Mouse (Mus musculus): Measurements from ENCODE around the gene Fam184a. TPM values are rescaled to one million over a fixed set of nuclear protein-coding genes. Genes with fewer than 3 reads are reported as not detected.
"Not testable (repeated sequence)": the region's sequence is repeated elsewhere in the genome, so short reads cannot be mapped to it uniquely, and the experiment has no call there.

Gene Fam184a
- total and polyA plus RNA-seq, 2 experiments from 2014 or later: 10.3 to 20.3 TPM

DNA sequence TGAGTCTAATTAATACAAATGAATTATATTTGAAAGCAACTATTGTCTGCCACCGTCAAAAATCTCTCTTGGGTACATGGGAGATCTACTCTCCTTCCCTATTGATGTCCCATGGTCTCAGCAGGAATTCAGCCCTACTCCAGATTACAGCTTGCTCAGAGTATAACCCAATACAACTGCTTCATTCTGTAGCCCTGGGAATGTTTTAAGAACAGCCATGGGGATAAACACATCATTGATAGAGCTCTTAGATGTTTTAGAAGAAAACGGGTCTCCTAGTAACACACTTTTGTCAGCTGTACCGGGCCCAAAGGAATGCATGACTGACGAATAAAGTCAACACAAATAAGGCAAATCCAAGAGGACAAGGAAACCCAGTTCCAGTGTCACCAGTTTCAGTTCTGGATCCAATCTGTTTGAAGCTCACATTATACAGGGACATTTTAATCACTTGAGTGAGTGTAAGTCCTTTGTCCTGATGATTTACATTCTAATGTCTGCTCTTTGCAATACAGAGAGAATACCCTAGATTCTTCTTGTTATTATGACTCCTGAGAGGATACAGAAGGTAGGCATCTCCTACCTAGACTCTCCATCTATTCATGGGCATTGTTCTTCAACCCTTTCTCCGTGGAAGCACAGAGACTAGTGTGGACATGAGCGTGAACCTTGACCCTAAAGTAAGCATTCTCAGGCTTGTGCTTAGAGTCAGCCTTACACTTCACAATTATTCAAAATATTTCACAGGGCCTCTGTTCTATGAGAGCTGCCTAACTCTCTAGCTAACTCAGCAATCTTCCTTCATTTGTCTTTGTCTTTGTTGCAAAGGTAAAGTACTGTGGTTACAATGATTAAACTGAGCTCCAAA, 71.0 kb downstream of the Fam184a start:
- no peaks in the 10 kb centered on the region for H3K9me3 ChIP-seq (ENCODE audit: low read length)
- H3K27ac ChIP-seq (ENCODE audit: low read depth, low read length): no peak overlapping the region
- H3K9ac ChIP-seq: no peak overlapping the region
- no peaks in the 10 kb centered on the region for H3K4me1 ChIP-seq (ENCODE audit: insufficient read depth)
- no peak for TF ChIP-seq CTCF (IDR thresholded peaks at IDR 0.05; ENCODE audit: low read depth)
- WGBS: 56% methylated on average over 6 of the region's 6 CpGs
- ATAC-seq (peak; percentile 48), DNase-seq (no peak)
- no peak overlapping the region for H3K4me2 ChIP-seq (ENCODE audit: low read depth)
- H3K27me3 ChIP-seq (ENCODE audit: insufficient read depth, low read length): no peaks in the 10 kb centered on the region
- H3K4me3 ChIP-seq (ENCODE audit: low read depth, low read length): no peak overlapping the region
- H3K36me3 ChIP-seq (ENCODE audit: insufficient read depth): no peaks in the 10 kb centered on the region

DNA sequence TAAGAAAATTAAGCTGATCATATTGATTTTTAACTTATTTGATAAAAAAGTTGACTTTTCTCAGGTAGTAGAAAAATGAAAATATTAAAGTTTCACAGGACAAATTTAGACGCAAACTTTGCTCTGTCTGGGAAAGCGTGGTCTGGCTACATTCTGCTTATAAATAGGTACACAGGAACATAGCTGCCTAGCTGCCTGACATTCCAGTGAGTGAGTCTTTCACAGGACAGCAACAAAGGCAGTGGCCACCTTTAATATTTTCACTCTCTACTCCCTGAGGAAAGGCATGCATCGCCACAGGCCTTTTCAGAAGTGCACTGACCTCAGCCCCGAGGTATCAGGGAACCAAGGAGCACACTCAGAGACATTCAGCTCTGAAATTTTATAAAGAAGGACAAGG, 89.1 kb downstream of the Fam184a start:
- no peak for TF ChIP-seq CTCF (IDR thresholded peaks at IDR 0.05; ENCODE audit: low read depth)
- 77% methylated on average over 4 of the region's 4 CpGs for WGBS
- no peaks in the 10 kb centered on the region for H3K9me3 ChIP-seq (ENCODE audit: low read length)
- H3K9ac ChIP-seq: no peak overlapping the region
- ATAC-seq (no peak), DNase-seq (no peak)
- no peak overlapping the region for H3K4me2 ChIP-seq (ENCODE audit: low read depth)
- no peaks in the 10 kb centered on the region for H3K4me1 ChIP-seq (ENCODE audit: insufficient read depth)
- no peak overlapping the region for H3K4me3 ChIP-seq (ENCODE audit: low read depth, low read length)
- no peaks in the 10 kb centered on the region for H3K27me3 ChIP-seq (ENCODE audit: insufficient read depth, low read length)
- H3K27ac ChIP-seq (ENCODE audit: low read depth, low read length): no peak overlapping the region
- no peaks in the 10 kb centered on the region for H3K36me3 ChIP-seq (ENCODE audit: insufficient read depth)

DNA sequence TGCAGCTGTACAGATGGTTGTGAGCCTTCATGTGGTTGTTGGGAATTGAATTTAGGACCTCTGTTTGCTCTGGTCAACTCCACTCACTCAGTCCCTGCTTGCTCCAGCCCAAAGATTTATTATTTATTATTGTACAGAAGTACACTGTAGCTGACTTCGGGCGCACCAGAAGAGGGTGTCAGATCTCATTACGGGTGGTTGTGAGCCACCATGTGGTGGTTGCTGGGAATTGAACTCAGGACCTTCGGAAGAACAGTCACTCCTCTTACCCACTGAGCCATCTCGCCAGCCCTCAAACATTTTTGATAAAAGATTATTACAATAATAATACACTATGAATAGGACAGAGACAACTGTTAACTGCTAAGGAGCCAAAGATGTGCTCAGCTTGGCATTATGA, 96.7 kb downstream of the Fam184a start:
- not testable (repeated sequence) for H3K9ac ChIP-seq; DNase-seq; H3K36me3 ChIP-seq (ENCODE audit: insufficient read depth); H3K4me2 ChIP-seq (ENCODE audit: low read depth); H3K4me1 ChIP-seq (ENCODE audit: insufficient read depth); H3K9me3 ChIP-seq (ENCODE audit: low read length); H3K27me3 ChIP-seq (ENCODE audit: insufficient read depth, low read length); ATAC-seq; H3K4me3 ChIP-seq (ENCODE audit: low read depth, low read length); H3K27ac ChIP-seq (ENCODE audit: low read depth, low read length)
- WGBS: 81% methylated on average over 5 of the region's 5 CpGs

DNA sequence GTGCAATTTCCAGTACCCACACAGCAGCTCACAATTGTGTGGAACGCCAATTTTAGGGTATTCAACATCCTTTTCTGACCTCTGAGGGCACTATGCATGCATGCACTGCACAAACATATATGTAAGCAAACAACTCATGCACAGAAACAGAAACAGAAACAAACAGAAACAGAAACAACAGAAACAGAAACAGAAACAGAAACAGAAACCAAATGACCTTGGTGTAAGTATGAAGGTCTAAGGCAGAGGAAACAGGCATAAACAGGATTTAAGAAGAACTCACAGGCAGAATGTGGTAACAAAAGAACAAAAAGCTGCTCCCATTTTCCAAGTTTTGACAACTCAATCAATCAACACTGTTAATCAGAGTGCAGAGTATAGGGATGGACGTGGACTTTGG, 100.2 kb downstream of the Fam184a start:
- ATAC-seq (no peak), DNase-seq (no peak)
- Histone ChIP-seq H3K27me3 (ENCODE audit: insufficient read depth, low read length) (no peaks in the 10 kb centered on the region), H3K27ac (ENCODE audit: low read depth, low read length) (no peak overlapping the region), H3K4me2 (ENCODE audit: low read depth) (no peak overlapping the region), H3K9me3 (ENCODE audit: low read length) (no peaks in the 10 kb centered on the region), H3K4me1 (ENCODE audit: insufficient read depth) (no peaks in the 10 kb centered on the region), H3K9ac (no peak overlapping the region), H3K36me3 (ENCODE audit: insufficient read depth) (no peaks in the 10 kb centered on the region), H3K4me3 (ENCODE audit: low read depth, low read length) (no peak overlapping the region)
- no peak for TF ChIP-seq CTCF (IDR thresholded peaks at IDR 0.05; ENCODE audit: low read depth)
- 82% methylated on average over 2 of the region's 2 CpGs for WGBS

DNA sequence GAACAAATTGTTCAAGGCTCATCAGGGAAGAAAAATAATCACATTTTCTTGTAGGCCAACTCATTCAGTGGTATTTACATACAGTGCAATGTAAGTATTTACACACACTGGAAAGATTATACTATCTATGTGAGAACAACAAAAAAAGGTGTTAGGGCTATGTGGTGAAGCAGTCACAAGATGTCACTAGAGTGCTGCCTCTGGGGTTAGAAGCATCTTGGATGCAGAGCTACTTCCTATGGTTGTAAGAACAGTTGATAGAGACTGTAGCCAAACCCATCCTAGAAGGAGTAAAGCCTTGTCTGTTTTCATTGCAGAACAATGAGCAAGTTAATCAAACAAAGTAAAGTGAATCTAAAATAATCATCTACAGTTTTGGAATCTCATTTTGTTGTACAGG, 109.4 kb downstream of the Fam184a start:
- H3K27ac ChIP-seq (ENCODE audit: low read depth, low read length): no peak overlapping the region
- no peaks in the 10 kb centered on the region for H3K27me3 ChIP-seq (ENCODE audit: insufficient read depth, low read length)
- no peaks in the 10 kb centered on the region for H3K4me1 ChIP-seq (ENCODE audit: insufficient read depth)
- H3K9me3 ChIP-seq (ENCODE audit: low read length): no peaks in the 10 kb centered on the region
- peak; percentile 75 for DNase-seq
- ATAC-seq: peak; percentile 88
- no peak overlapping the region for H3K9ac ChIP-seq
- no peak overlapping the region for H3K4me3 ChIP-seq (ENCODE audit: low read depth, low read length)
- H3K36me3 ChIP-seq (ENCODE audit: insufficient read depth): no peaks in the 10 kb centered on the region
- H3K4me2 ChIP-seq (ENCODE audit: low read depth): no peak overlapping the region
- peak; percentile 90 for TF ChIP-seq CTCF (IDR thresholded peaks at IDR 0.05; ENCODE audit: low read depth)

DNA sequence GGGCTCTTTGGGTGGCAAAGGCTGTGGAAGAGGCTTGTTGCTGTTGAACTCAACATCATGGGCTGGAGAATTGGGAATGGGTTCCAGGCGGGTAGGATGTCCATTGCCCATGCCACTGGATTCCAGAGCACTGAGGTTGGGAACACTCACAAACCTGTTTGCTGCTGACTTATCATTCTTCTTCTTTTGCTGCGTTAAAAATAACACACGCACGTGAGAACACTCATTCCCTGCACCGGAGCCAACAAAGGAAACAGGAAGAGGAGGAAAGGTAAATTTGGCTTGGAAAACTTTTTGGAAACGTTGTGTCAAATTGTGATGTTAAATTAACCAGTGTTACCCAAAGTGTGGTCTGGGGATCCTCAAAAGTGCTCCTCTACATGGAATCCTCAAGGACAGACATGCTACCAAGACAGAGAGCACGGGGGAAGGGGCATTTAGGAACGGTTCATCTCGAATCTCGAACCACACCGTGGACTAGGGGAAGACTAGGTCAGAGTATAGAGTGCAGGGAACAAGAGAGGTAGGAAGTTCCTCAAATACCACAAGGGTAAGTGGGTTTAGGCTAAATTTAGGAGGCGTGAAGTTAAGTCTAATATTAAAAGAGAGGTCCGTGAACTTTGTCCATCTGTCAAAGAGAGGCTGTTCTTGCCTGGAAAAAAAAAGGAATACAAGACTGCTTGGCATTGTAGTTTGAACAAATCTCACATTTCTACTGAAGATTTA, 115.5 kb downstream of the Fam184a start:
- Histone ChIP-seq H3K4me3 (ENCODE audit: low read depth, low read length) (no peak overlapping the region), H3K9ac (no peak overlapping the region), H3K36me3 (ENCODE audit: insufficient read depth) (no peaks in the 10 kb centered on the region), H3K9me3 (ENCODE audit: low read length) (no peaks in the 10 kb centered on the region), H3K4me1 (ENCODE audit: insufficient read depth) (no peaks in the 10 kb centered on the region), H3K4me2 (ENCODE audit: low read depth) (no peak overlapping the region), H3K27me3 (ENCODE audit: insufficient read depth, low read length) (no peaks in the 10 kb centered on the region), H3K27ac (ENCODE audit: low read depth, low read length) (no peak overlapping the region)
- WGBS: 89% methylated on average over 13 of the region's 13 CpGs
- ATAC-seq: no peak
- no peak for DNase-seq
- no peak for TF ChIP-seq CTCF (IDR thresholded peaks at IDR 0.05; ENCODE audit: low read depth)

DNA sequence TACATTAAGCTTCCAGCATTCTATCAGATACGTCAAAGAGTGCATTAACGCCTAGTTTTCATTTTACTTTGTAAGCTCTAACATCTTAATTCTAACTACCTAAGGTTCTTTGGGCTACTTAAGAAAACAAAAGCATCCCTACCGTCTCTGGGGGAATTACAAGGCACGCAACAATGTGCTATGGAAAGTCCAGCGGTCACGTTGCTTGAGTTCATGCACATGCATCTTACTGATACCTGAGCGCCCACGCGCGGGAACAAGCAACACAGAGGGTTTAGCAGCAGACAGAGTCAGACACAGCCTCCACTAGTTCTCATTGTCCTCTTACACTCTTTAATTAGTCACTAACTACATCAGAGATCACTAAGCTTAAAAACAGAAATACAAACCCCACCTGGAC, 116.8 kb downstream of the Fam184a start:
- Histone ChIP-seq H3K27me3 (ENCODE audit: insufficient read depth, low read length) (no peaks in the 10 kb centered on the region), H3K9me3 (ENCODE audit: low read length) (no peaks in the 10 kb centered on the region), H3K36me3 (ENCODE audit: insufficient read depth) (no peaks in the 10 kb centered on the region), H3K4me1 (ENCODE audit: insufficient read depth) (no peaks in the 10 kb centered on the region), H3K9ac (no peak overlapping the region), H3K27ac (ENCODE audit: low read depth, low read length) (no peak overlapping the region), H3K4me2 (ENCODE audit: low read depth) (no peak overlapping the region), H3K4me3 (ENCODE audit: low read depth, low read length) (no peak overlapping the region)
- WGBS: 70% methylated on average over 10 of the region's 10 CpGs
- DNase-seq (no peak), ATAC-seq (no peak)
- no peak for TF ChIP-seq CTCF (IDR thresholded peaks at IDR 0.05; ENCODE audit: low read depth)

DNA sequence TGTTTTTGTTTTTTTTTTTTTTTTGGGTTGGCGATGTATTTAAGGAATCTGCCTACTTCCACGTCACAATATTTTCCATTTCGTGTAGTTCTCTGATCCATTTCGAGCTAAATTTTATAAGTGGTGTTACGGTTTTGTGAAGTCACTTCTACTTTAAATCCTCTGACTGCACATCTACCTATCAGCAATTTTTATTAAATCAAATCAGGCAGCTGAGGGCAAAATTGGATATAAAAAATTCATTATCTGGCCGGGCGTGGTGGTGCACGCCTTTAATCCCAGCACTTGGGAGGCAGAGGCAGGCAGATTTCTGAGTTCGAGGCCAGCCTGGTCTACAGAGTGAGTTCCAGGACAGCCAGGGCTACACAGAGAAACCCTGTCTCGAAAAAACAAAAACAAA, 120.6 kb downstream of the Fam184a start, which contains the start of gene Mcm9:
Gene Mcm9 (minus strand): TSS at position 101 of the 400 bp plus-strand sequence.
- WGBS: 56% methylated on average over 10 of the region's 10 CpGs
- not testable (repeated sequence) for ATAC-seq

More for the DNA sequence above, 120.6 kb downstream of the Fam184a start, which contains the start of gene Mcm9:
- not testable (repeated sequence) for H3K4me1 ChIP-seq (ENCODE audit: insufficient read depth); H3K27me3 ChIP-seq (ENCODE audit: insufficient read depth, low read length); H3K36me3 ChIP-seq (ENCODE audit: insufficient read depth); DNase-seq; H3K9me3 ChIP-seq (ENCODE audit: low read length)
- Histone ChIP-seq H3K4me3 (ENCODE audit: low read depth, low read length) (peak within 1 kb of the TSS; percentile 93), H3K27ac (ENCODE audit: low read depth, low read length) (peak within 1 kb of the TSS; percentile 85), H3K4me2 (ENCODE audit: low read depth) (peak within 1 kb of the TSS; percentile 53), H3K9ac (peak within 1 kb of the TSS; percentile 62)
